Mouse (Mus musculus): Measurements from ENCODE around the gene Rab25.

DNA sequence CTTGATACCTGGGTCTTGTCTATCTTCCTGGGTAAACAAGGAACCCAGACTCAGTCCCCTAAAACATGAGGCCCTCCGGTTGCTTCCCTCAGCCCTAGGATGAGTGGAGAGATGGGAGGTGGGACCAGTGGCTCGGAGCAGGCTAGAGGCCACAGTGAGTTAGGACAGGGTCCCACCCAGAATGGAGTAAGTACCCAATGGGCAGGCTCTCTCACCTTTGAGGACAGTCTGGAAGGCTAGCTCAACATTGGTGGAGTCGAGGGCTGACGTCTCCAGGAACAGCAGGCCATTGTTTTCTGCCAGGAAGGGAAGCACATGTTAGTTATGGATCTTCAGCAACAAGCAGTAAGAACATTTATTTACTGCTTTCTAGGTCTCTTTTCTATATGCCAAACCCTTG lies 5.6 kb downstream of the Rab25 start:
- TF ChIP-seq POLR2A (IDR thresholded peaks at IDR 0.05; ENCODE audit: low read depth, low read length) (no peak), CTCF (IDR thresholded peaks at IDR 0.05; ENCODE audit: extremely low read depth, insufficient read length, insufficient replicate concordance, low read depth, low read length) (no peak)
